Mouse (Mus musculus): ENCODE data around the gene Gfpt1. TPM values are rescaled to one million over a fixed set of nuclear protein-coding genes. Genes with fewer than 3 reads are reported as not detected.

Gfpt1 gene
- polyA plus RNA-seq, 1 experiment from 2014 or later, result 17.4 TPM

- H3K4me2 ChIP-seq (ENCODE audit: low read depth, low read length, severe bottlenecking), result no peak overlapping the region
- H3K4me1 ChIP-seq (replicated peaks; ENCODE audit: control insufficient read depth, insufficient read depth, low read length), result no peaks in the 10 kb centered on the region
- H3K9me3 ChIP-seq (ENCODE audit: control insufficient read depth, low read length), result no peaks in the 10 kb centered on the region; the same call in 1 of the 2 replicates
- H3K36me3 ChIP-seq (ENCODE audit: control insufficient read depth, insufficient read depth, low read length), result no peaks in the 10 kb centered on the region; the same call in 1 of the 2 replicates
- no peak overlapping the region for H3K4me3 ChIP-seq (ENCODE audit: low read depth, low read length)
- WGBS, result 90% methylated on average over 3 of the region's 3 CpGs
- H3K27ac ChIP-seq (ENCODE audit: low read depth, low read length), result no peak overlapping the region
- ATAC-seq (replicated peaks; ENCODE audit: low FRiP score) (no peak), DNase-seq (ENCODE audit: low spot score) (no peak)
- no peak overlapping the region for H3K9ac ChIP-seq (ENCODE audit: low read length)
- H3K27me3 ChIP-seq (ENCODE audit: control insufficient read depth, insufficient read depth, low read length), result no peaks in the 10 kb centered on the region
Observed at GRCm38 (mm10) chr6:87034395-87034794, 8.3 kb upstream of the Gfpt1 start.

GRCm38 (mm10) chr6:87037826-87038620 is 4.6 kb upstream of the Gfpt1 start:
- no peak for ATAC-seq (replicated peaks; ENCODE audit: low FRiP score)
- 86% methylated on average over 10 of the region's 10 CpGs for WGBS
- Histone ChIP-seq H3K9me3 (ENCODE audit: control insufficient read depth, low read length) (no peaks in the 10 kb centered on the region; the same call in 1 of the 2 replicates), H3K9ac (ENCODE audit: low read length) (no peak overlapping the region), H3K27me3 (ENCODE audit: control insufficient read depth, insufficient read depth, low read length) (no peaks in the 10 kb centered on the region), H3K36me3 (ENCODE audit: control insufficient read depth, insufficient read depth, low read length) (no peaks in the 10 kb centered on the region; the same call in 1 of the 2 replicates), H3K27ac (ENCODE audit: low read depth, low read length) (no peak overlapping the region), H3K4me1 (replicated peaks; ENCODE audit: control insufficient read depth, insufficient read depth, low read length) (peaks cover 3% of the 10 kb centered on the region; the same call in 1 of the 2 replicates), H3K4me3 (ENCODE audit: low read depth, low read length) (no peak overlapping the region), H3K4me2 (ENCODE audit: low read depth, low read length, severe bottlenecking) (no peak overlapping the region)
- DNase-seq (ENCODE audit: low spot score), result no peak

- DNase-seq (ENCODE audit: low spot score) (no peak), ATAC-seq (replicated peaks; ENCODE audit: low FRiP score) (no peak)
- H3K27ac ChIP-seq (ENCODE audit: low read depth, low read length), result no peak overlapping the region
- 86% methylated on average over 8 of the region's 8 CpGs for WGBS
- H3K4me2 ChIP-seq (ENCODE audit: low read depth, low read length, severe bottlenecking), result no peak overlapping the region
- no peak overlapping the region for H3K4me3 ChIP-seq (ENCODE audit: low read depth, low read length)
- no peak overlapping the region for H3K9ac ChIP-seq (ENCODE audit: low read length)
- no peaks in the 10 kb centered on the region for H3K27me3 ChIP-seq (ENCODE audit: control insufficient read depth, insufficient read depth, low read length)
- no peaks in the 10 kb centered on the region; the same call in 1 of the 2 replicates for H3K36me3 ChIP-seq (ENCODE audit: control insufficient read depth, insufficient read depth, low read length)
- no peaks in the 10 kb centered on the region; the same call in 1 of the 2 replicates for H3K9me3 ChIP-seq (ENCODE audit: control insufficient read depth, low read length)
- peaks cover 3% of the 10 kb centered on the region; the same call in 1 of the 2 replicates for H3K4me1 ChIP-seq (replicated peaks; ENCODE audit: control insufficient read depth, insufficient read depth, low read length)
Observed at GRCm38 (mm10) chr6:87039161-87039560, 3.5 kb upstream of the Gfpt1 start.

GRCm38 (mm10) chr6:87040971-87041370 is 1.7 kb upstream of the Gfpt1 start:
- H3K27me3 ChIP-seq (ENCODE audit: control insufficient read depth, insufficient read depth, low read length), result no peaks in the 10 kb centered on the region
- H3K9me3 ChIP-seq (ENCODE audit: control insufficient read depth, low read length), result no peaks in the 10 kb centered on the region; the same call in 1 of the 2 replicates
- DNase-seq (ENCODE audit: low spot score) (no peak), ATAC-seq (replicated peaks; ENCODE audit: low FRiP score) (no peak)
- H3K9ac ChIP-seq (ENCODE audit: low read length), result no peak overlapping the region
- peaks cover 3% of the 10 kb centered on the region; the same call in 1 of the 2 replicates for H3K4me1 ChIP-seq (replicated peaks; ENCODE audit: control insufficient read depth, insufficient read depth, low read length)
- WGBS, result 84% methylated on average over 4 of the region's 4 CpGs
- no peak overlapping the region for H3K4me2 ChIP-seq (ENCODE audit: low read depth, low read length, severe bottlenecking)
- no peak overlapping the region for H3K27ac ChIP-seq (ENCODE audit: low read depth, low read length)
- H3K36me3 ChIP-seq (ENCODE audit: control insufficient read depth, insufficient read depth, low read length), result no peaks in the 10 kb centered on the region; the same call in 1 of the 2 replicates
- no peak overlapping the region for H3K4me3 ChIP-seq (ENCODE audit: low read depth, low read length)

GRCm38 (mm10) chr6:87041431-87041830 is 1.2 kb upstream of the Gfpt1 start:
- Histone ChIP-seq H3K36me3 (ENCODE audit: control insufficient read depth, insufficient read depth, low read length) (no peaks in the 10 kb centered on the region; the same call in 1 of the 2 replicates), H3K27me3 (ENCODE audit: control insufficient read depth, insufficient read depth, low read length) (no peaks in the 10 kb centered on the region), H3K4me3 (ENCODE audit: low read depth, low read length) (no peak overlapping the region), H3K4me1 (replicated peaks; ENCODE audit: control insufficient read depth, insufficient read depth, low read length) (peaks cover 3% of the 10 kb centered on the region; the same call in 1 of the 2 replicates), H3K9ac (ENCODE audit: low read length) (no peak overlapping the region; the same call in 1 of the 2 replicates), H3K27ac (ENCODE audit: low read depth, low read length) (no peak overlapping the region), H3K4me2 (ENCODE audit: low read depth, low read length, severe bottlenecking) (no peak overlapping the region; the same call in 1 of the 2 replicates), H3K9me3 (ENCODE audit: control insufficient read depth, low read length) (no peaks in the 10 kb centered on the region; the same call in 1 of the 2 replicates)
- WGBS, result 90% methylated on average over 7 of the region's 7 CpGs
- ATAC-seq (replicated peaks; ENCODE audit: low FRiP score) (no peak), DNase-seq (ENCODE audit: low spot score) (no peak)

- H3K27me3 ChIP-seq (ENCODE audit: control insufficient read depth, insufficient read depth, low read length), result no peaks in the 10 kb centered on the region
Observed at GRCm38 (mm10) chr6:87042004-87042336, 676 bp upstream of the Gfpt1 start.

GRCm38 (mm10) chr6:87043131-87043516 is 478 bp downstream of the Gfpt1 start:
- ATAC-seq (replicated peaks; ENCODE audit: low FRiP score), result peak; percentile 57

More at GRCm38 (mm10) chr6:87042004-87042336, 676 bp upstream of the Gfpt1 start:
- Histone ChIP-seq H3K9ac (ENCODE audit: low read length) (peak overlapping the region; percentile 74), H3K9me3 (ENCODE audit: control insufficient read depth, low read length) (no peaks in the 10 kb centered on the region; the same call in 1 of the 2 replicates), H3K4me3 (ENCODE audit: low read depth, low read length) (peak overlapping the region; percentile 85), H3K27ac (ENCODE audit: low read depth, low read length) (peak overlapping the region; percentile 93), H3K36me3 (ENCODE audit: control insufficient read depth, insufficient read depth, low read length) (no peaks in the 10 kb centered on the region; the same call in 1 of the 2 replicates), H3K4me1 (replicated peaks; ENCODE audit: control insufficient read depth, insufficient read depth, low read length) (peaks cover 3% of the 10 kb centered on the region; the same call in 1 of the 2 replicates), H3K4me2 (ENCODE audit: low read depth, low read length, severe bottlenecking) (peak overlapping the region; percentile 78)
- WGBS, result 2% methylated on average over 11 of the region's 11 CpGs
- DNase-seq (ENCODE audit: low spot score) (no peak), ATAC-seq (replicated peaks; ENCODE audit: low FRiP score) (no peak)

GRCm38 (mm10) chr6:87044895-87045294 is 2.2 kb downstream of the Gfpt1 start:
- Histone ChIP-seq H3K9me3 (ENCODE audit: control insufficient read depth, low read length) (no peaks in the 10 kb centered on the region), H3K36me3 (ENCODE audit: control insufficient read depth, insufficient read depth, low read length) (no peaks in the 10 kb centered on the region), H3K9ac (ENCODE audit: low read length) (no peak overlapping the region), H3K4me1 (replicated peaks; ENCODE audit: control insufficient read depth, insufficient read depth, low read length) (peaks cover 3% of the 10 kb centered on the region; the same call in 1 of the 2 replicates), H3K4me3 (ENCODE audit: low read depth, low read length) (no peak overlapping the region), H3K4me2 (ENCODE audit: low read depth, low read length, severe bottlenecking) (no peak overlapping the region), H3K27me3 (ENCODE audit: control insufficient read depth, insufficient read depth, low read length) (no peaks in the 10 kb centered on the region), H3K27ac (ENCODE audit: low read depth, low read length) (no peak overlapping the region)
- 96% methylated on average over 2 of the region's 2 CpGs for WGBS
- DNase-seq (ENCODE audit: low spot score) (no peak), ATAC-seq (replicated peaks; ENCODE audit: low FRiP score) (no peak)

More at GRCm38 (mm10) chr6:87043131-87043516, 478 bp downstream of the Gfpt1 start:
- Histone ChIP-seq H3K4me3 (ENCODE audit: low read depth, low read length) (peak overlapping the region; percentile 85), H3K9ac (ENCODE audit: low read length) (peak overlapping the region; percentile 90), H3K27ac (ENCODE audit: low read depth, low read length) (peak overlapping the region; percentile 59; the same call in 1 of the 2 replicates), H3K9me3 (ENCODE audit: control insufficient read depth, low read length) (no peaks in the 10 kb centered on the region), H3K36me3 (ENCODE audit: control insufficient read depth, insufficient read depth, low read length) (no peaks in the 10 kb centered on the region), H3K4me1 (replicated peaks; ENCODE audit: control insufficient read depth, insufficient read depth, low read length) (peaks cover 3% of the 10 kb centered on the region; the same call in 1 of the 2 replicates), H3K4me2 (ENCODE audit: low read depth, low read length, severe bottlenecking) (peak overlapping the region; percentile 78), H3K27me3 (ENCODE audit: control insufficient read depth, insufficient read depth, low read length) (no peaks in the 10 kb centered on the region)
- DNase-seq (ENCODE audit: low spot score), result no peak
- WGBS, result under 1% methylated on average over 9 of the region's 9 CpGs
